Mouse (Mus musculus) heart, adult 8-10 months (tissue): Measurements from ENCODE around the gene Ppm1m. TPM values are rescaled to one million over a fixed set of nuclear protein-coding genes. Genes with fewer than 3 reads are reported as not detected.

ENCODE experiments used
- DNase-seq: peaks from one replicate; pipeline ENCODE4 v3.0.0; 2022; ENCODE audit warnings: low spot score
- total RNA-seq, 4 experiments: library from RNA; stranded (reverse); gene quantifications; 2 replicates each; pipeline ENCODE4 v1.2.4; 2022

The Ppm1m gene
- total RNA-seq, 4 experiments from 2014 or later = 9.4 to 12.8 (median 12.3) TPM

DNA sequence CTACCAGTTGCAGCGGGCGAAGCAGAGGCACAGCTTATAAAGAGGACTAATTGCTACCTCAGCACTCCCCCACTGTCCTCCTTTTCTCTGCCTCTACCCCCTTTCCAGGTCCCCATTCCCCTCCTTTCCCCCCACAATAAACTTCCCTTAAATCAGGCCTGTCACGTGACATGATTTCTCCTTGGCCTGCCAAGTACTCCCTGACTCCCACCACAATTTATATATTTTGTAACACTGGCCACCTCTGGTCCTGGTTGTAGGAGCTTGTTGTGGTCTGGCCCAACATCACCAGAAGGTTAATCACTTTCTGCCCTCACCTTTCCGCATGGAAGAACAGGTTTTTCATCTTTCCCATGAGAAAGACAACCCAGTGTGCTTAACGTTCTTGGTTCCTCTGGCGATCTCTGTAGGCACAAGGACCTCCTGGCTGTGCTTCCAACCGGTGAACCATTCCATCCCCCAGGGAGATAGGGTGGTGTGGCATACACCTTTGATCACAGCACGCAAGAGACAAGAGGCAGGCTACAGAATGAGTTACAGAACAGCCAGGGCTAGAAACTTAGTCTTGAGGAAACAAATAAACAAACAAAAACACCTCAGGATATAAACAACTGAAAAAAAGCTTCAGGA is 21.5 kb upstream of the Ppm1m start:
- DNase-seq = no peak

GRCm38 (mm10) chr9:106216971-106217370 is 17.4 kb upstream of the Ppm1m start:
- DNase-seq = no peak

DNA sequence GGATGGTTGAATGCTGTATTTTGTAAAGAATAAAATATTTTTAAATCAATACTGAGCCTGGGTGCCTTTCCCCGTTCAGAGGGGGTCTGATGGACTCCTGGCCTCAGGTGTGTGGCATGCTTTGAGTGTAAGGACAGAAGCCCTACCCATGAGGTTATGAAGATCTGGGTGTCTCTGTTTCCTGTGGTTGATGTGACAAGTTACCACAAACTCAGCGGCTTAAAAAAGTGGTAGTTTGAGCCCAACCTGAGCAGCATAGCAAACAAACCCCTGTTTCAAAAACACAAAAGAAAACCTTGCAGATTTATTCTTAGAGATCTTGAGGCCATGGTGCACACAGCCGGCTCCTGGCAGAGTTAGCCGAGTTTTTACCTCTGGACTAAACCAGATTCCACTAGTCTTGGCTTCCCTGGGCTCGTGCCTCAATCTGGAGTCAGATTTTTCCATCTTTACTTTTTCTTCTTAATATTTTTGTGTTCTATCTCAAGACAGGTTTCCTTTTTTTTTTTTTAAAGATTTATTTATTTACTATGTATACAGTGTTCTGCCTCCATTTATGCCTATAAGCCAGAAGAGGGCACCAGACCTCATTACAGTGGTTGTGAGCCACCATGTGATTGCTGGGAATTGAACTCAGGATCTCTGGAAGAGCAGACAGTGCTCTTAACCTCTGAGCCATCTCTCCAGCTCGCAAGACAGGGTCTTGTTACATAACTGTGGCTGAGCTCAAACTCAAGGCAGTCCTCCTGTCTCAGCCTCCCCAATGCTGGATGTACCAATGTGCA is 16.0 kb upstream of the Ppm1m start:
- no peak for DNase-seq

GRCm38 (mm10) chr9:106212594-106212981 is 13.0 kb upstream of the Ppm1m start:
- no peak for DNase-seq

DNA sequence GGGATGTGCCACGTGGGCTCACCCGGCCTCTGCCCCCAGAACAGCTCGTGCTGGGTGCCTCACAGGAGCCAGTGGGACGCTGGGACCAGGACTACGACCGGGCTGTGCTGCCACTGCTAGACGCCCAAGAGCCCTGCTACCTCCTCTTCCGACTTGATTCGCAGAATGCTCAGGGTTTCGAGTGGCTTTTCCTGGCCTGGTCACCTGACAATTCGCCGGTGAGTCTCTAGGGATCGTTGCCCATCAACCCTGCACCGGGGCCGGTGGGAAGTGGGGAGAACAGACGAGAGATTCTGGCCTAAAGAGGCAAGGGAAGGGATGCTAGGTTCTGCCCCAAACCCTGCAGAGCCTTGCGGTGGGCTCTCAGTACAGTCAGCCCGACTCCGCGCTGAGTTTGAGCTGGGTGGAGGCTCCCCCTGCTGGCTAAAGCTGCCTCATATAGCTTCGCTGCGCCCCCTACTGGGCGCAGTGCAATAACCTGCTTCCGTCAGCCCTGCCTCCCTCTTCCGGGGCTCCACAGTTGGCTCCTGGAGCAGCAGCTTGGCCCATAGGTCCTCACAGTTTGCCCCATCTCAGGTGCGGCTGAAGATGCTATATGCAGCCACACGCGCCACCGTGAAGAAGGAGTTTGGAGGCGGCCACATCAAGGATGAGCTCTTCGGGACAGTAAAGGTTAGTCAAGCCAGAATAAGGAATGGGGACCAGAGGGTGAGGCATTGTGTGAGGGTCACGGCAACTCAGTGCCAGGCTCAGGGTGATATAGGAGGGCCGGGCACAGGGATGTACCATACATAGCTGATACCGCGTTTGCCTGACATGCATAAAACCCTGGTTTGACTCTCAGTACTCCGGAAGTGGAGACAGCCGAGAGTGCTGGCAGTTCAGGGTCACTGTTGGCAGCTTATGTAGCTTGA is 12.4 kb upstream of the Ppm1m start:
- DNase-seq = peak; percentile 70

GRCm38 (mm10) chr9:106210853-106211609 is 11.5 kb upstream of the Ppm1m start:
- no peak for DNase-seq

DNA sequence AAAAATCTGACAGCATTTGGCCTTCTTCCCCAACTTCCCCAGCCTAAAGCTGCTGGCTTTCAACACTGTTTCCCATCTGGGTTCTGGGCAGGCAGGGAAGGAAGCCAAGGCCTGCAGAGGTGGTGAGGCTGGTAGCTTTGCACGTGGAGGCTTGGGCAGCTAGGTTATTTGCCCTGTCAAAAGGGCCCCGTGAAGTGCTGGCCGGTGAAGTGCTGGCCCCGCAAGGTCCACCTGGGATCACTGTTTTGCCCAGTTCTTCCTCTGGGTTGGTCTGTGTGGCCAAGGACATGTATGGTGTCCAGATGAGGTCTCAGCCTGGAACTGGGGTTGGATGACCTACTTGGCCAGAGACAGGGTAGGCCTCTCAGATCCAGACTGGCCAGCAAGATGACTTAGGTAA is 10.4 kb upstream of the Ppm1m start:
- no peak for DNase-seq

DNA sequence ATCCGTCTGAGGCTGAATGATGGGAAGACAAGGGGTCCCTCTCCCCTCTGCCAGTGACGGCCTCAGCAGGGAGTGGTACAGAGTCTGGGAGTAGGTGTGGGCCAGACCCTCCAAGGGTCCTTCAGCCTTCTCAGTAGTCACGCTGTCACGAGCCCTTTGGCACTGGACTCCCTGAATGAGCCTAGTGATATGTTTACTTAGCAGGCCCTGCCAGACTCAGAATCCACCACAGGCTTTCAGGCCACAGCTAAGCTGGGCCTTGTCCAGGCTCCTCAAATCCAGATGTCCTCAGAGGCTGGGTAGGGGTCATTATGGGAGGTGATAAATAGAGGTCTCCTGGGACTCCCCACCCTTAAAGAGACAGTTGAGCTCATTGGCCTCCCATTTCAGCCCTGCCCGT is 8.6 kb upstream of the Ppm1m start:
- DNase-seq = no peak

DNA sequence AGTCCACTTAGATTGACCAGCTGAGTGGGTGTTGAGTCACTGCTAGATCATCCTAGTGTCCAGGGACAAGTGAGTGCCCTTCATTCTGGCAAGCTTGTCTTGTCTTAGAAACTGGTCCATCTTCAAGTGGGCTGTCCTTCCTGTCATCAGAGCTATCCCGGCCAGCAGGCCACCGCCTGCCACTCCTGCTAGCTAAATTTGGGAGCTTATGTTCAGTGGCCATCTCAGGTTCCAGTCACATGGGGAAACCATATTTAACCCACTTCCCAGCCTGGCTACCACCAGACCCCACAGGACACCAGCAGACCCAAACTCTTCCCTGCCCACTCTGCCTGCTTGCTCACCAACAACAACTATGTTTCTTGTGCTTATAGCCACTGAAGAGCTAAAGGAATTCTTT is 7.0 kb upstream of the Ppm1m start:
- DNase-seq = peak; percentile 62

DNA sequence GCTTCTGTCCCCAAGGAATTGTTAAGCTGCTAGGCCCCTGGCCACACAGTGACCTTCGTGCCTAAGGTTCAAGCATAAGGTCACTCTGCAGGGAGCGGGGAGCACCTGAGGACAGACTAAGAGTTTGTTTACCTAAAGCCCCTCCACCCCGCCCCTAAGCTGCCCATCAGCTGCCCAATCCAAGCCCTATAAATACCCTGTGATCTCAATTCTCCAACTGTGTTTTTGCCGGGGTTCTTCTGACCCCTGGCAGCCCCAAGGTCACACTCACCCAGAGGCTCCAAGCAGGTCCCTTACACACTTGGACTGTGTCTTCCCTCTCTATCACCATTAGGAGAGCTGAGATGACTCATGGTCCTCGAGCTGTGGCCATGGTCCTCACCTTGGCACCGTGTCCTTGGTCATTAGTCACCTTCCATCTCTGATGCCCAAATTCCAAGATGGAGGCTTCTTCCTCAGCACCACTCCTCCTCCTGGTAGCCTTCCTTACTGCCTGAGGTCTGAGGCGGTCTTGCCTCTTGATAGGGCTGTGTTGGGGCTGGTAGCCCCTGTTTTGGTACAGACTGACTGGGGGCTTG is 6.3 kb upstream of the Ppm1m start:
- DNase-seq = no peak

DNA sequence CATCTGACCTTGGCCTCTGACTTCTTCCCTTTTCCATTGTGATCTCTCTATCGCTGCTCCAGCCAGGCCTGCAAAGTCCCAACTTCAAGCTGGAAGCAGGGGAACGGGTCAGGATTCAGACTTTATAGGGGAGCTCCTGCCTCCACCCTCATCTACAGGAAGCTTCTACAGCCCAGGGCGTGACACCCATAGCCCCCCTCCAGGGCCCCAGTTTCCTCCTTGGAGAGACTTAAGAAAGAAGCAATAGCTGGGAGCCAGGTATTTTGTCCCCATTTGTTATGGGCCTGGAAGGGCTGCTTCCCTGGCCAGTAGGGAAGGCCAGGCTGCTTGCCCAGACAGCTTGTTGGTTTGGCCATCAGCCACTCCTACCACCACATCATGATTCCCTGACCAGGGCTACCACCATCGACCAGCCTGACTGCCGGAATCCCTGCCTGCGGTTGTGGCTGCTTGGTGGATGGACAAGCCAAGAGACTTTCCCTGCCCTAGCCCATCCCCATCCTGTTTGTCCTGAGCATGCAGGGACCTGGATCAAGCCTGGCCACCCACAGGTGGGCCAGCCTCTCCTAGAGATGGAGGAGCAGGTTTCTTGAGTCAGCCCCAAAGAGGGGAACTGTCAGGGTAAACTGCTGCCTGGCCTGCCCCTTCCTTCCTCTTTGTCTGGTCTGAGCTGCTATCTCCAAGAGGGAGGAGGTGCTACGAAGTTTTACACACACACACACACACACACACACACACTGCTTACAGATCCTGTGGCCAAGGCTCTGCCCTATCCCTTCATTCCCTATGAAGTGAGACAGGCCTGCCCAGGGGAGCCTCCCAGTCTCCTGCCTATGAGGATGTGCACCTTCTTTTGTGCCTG is 4.7 kb upstream of the Ppm1m start:
- DNase-seq = no peak

DNA sequence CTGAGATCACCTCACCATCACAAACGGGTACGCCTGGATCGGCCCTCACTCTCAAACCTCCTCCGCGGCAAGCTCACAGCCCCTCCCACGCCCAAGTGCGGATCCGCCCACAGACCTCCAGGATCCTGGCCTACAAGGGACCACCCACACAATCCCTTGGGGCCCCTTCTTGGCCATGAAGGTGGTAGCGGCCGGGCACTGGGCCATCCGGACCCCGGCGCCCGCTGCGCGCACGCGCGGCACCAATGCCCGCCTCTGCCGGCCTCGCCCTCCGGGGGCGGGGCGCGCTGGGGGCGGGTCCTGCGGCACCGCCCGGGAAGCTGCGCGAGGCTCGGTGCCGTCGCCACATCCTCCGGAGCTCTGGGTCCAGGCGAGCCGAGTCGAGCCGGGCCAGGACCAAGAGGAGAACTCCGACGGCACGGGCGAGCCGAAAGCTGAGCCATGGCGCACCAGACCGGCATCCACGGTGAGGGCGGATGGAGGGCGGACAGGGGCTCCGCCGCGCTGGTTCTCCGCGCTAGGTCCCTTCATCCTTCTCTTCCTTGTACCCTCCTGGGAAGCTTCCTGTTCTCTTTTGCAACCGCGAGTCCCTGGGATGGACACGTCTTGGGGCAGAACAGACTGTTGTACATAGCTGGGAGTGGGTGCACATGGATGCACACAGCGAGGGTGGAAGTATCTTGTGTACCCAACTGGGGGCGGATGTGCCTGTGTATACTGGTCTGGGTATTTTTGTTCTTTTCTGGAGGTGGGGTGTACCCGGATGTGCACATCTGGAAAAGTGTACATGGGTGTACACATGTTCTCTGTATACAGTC is 3.5 kb upstream of the Ppm1m start, which contains the start of gene Twf2:
Gene Twf2, plus strand, starts transcription at position 290 of the 818 bp plus-strand sequence.
- DNase-seq = peak; percentile 94

- no peak for DNase-seq
These were observed 2.3 kb upstream of the Ppm1m start for GRCm38 (mm10) chr9:106201895-106202294.

DNA sequence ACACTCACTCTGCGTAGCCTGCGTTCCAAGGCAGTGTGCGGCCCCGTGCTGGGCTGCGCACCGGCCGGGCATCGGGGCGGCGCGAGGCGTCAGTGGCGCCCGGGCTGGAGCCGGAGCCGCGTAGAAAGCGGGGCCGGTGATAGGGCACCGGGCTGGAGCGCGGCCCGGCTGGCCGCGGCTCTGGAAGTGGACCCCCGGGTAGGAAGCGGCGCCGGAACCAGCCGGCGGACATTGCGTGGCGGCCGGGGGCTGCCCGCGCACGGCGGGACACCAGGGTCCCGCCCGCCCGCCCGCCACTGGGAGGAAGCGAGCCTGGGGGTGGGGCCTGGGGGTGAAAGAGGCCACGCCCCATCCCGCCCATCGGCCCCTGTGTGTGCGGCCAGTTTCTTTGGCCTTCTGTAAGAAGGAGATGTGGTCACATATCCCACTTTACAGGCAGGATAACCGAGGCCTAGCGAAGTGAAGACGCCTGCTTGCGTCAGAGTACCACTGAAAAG is 536 bp downstream of the Ppm1m start:
- peak; percentile 73 for DNase-seq

- no peak for DNase-seq
These were observed 1.8 kb downstream of the Ppm1m start for GRCm38 (mm10) chr9:106197732-106198131.

DNA sequence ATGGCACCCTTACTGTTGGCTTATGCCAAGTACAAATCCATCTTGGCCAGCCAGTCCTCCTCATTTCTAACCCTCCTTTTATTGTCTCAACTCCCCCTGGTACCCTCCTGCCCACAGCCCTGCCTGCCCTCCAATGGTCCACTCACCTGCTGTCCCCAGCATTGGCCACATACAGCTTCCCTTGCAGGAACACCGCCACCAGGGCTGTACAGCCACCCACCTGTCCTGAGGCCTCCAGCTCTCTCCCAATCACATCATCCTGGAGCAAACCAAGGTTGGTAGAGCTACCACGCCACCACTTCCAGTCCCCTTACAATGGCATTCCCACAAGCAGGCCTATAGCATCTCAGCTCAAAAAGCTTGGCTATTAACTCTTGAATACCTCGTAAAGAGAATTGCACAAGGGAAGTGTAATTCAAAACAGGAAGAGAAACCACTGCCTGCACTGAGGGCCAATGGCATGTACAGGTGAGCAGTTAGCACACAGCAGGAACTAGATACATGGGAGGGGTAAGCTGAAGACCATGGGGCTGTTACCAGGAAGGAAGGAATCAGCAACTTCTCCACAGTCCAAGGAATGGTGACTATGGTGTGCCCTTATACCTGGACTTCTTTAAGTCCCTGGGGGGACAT is 2.3 kb downstream of the Ppm1m start:
- DNase-seq = no peak

DNA sequence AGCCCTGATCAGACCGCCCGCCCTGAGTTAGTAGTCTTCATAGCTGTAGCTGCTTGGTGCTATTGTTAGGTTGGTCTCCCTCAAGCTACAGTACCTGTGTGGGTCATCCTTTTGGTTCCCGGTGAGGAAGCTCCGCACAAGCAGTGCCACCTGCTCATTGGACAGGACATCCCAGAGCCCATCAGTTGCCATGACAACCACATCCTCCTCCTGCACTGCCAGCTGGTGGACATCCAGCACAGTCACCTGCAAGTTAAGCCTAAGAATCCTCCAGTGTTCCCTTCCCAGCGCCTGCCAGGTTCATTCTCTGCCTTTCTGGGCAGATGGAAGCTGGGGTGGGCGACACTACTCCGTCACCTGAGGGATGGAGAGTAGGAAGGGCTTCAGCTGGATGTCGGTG is 3.9 kb downstream of the Ppm1m start:
- DNase-seq = no peak

DNA sequence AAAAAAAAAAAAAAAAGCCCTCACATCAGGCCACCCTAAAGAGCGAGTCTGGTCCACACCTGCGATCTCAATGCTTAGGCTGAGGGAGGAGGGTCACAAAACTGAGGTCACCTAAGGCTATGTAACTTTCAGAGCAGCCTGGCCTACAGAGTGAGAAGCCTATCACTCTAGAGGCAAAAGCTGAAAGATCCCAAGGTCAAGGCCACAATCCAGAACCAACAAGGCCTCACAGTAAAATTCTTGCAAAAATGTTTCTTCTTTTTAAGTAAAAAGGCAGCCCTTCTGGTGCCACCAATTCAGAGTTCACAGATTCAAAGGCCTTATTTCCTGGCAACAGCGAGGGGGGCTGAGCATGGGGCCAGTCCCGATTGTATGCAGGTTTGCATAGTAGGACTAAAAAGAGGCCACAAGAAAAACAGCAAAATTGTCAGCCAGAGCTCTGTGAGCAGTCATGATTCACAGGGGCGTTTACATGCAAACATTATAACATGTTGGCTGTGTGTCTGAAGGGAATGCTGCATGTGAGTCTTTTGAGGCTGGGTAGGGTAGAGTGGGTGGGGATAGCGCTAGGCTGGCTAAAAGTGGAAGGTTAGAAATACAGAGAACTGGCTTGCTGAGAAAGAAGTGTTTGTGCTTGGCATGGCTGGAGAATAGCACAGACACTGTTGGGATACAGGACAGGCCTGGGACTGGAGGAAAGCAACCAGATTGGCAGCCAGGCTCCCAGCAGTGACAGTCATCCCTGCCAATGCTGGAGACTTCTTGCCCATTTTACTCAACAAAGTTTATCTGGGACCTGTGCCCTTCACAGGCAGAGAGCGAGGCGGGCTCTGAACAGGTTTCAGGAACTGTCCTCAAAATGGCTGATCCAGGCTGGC is 5.4 kb downstream of the Ppm1m start:
- DNase-seq = no peak
